Mouse (Mus musculus) left cerebral cortex, adult 18-20 months (tissue): Measurements from ENCODE around the gene Pde4d. TPM values are rescaled to one million over a fixed set of nuclear protein-coding genes. Genes with fewer than 3 reads are reported as not detected.

ENCODE experiments used
- DNase-seq, 2 experiments: peaks; one replicate each; pipeline ENCODE4 v3.0.0; 2021 to 2022; ENCODE audit warnings: low spot score in 2 of 2, mixed read lengths in 1 of 2
- total RNA-seq, 2 experiments: library from RNA; stranded (reverse); gene quantifications; 2 replicates each; pipeline ENCODE4 v1.2.3; 2021

Pde4d gene
- total RNA-seq, 2 experiments from 2014 or later = 107 to 109 TPM

DNA sequence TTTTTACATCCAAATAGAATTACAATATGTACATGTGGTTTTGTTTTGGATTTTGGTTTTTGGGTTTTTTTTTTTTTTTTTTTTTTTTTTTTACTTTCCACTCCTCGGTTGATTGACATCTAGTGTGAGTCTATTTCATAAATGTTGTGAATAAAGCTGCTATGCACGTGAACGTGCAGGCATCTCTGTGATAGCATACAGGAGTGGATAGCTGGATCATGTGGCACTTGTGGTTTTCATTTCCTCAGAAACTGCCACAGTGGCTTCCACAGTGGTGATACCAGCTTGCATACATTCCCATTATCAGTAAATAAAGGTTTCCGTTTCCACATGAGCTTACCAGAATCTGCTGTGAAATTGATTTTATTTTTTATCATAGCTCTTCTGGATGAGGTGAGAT is 506.3 kb downstream of the Pde4d start:
- no peak for DNase-seq

DNA sequence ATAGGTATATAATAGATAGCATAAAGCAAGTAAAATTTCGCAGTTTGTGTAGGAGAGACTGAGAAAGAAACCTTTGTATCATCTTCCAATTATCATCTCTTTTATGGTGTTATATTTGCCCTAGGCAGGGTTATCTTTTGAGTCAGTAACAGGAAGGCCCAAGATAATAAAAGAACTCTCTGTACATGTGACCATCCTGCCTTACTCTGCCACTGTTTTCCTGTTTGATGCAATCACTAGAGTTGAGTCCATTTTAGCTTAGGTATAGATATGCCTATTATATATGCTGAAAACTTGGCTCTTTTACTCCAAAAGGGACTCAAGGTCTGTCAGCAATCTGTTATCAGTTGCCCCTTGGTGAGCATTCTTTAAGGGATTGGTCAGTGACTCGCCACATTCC is 514.3 kb downstream of the Pde4d start:
- no peak for DNase-seq

DNA sequence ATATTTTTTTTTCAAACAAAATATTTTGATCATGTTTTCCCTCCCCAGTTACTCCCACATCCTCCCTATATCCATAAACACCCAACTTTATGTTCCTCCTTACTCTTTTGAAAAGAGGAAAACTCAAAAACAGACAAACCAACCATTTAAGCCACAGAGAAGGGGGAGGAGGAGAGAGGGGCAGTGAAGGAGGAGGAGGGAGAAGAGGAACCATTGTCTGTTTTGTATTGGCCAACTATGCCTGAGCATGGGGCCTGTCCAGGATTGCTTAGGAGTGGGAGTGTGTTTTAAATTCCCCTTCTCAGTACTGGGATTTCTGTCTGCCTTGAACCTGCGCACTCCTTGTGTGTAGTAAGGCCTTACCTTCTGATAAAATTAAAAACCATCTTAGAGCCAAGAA is 531.4 kb downstream of the Pde4d start:
- DNase-seq = no peak

DNA sequence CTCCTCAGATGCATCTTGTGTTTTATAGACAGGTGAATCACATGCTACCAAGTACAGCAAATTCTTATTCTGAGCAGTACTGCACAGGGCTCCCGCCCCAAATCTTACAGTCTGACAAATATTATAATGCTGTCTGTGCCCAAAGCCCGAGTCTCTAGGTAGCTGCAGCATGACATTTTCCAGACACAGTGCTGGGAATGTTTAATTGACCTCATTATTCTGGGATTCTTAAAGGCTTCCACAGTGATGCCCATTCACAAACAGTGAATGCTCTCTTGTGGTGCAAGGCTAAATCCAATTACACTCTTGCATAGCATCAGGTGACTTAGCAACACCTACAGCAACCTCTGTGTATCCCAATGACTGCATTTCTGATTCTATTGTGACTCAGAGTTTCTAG is 549.0 kb downstream of the Pde4d start:
- no peak for DNase-seq

DNA sequence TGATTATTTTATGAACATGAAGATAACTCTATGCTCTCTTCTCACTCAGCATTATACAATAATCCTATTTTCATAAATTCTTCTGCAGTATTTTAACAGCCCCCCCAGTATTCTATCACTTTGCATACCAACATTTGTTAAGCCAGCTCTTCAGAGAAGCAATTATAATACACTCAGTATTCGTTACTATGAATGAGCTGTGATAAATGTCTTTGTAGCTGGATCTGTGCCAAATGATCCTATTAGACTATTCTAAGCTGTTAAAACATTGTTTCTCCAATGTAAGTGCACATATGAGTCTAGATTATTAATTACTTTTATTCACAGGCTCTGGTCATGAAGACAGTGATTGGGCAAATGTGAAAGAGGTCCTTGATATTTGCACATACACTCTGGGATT is 575.0 kb downstream of the Pde4d start:
- DNase-seq = no peak

DNA sequence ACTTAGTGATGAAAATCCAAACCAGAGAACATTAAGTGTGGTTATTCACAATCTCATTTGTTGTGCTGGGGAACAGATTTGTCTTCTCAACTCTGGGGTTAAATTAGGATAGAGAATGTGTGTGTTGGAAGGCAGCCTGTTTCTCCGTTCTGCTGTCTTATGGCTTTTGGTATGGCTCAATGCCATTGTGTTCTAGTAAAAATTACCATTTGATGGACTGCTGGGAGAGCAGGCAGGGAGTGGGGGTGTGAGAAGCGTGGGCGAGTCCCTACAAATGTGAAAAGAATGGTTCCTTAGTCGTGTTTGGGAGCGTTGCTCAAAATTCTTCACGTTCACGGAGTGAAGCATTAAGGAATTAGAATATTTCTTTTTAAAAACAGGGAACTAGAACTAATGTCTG is 597.4 kb downstream of the Pde4d start:
- peak; percentile 38 to 63 for DNase-seq

DNA sequence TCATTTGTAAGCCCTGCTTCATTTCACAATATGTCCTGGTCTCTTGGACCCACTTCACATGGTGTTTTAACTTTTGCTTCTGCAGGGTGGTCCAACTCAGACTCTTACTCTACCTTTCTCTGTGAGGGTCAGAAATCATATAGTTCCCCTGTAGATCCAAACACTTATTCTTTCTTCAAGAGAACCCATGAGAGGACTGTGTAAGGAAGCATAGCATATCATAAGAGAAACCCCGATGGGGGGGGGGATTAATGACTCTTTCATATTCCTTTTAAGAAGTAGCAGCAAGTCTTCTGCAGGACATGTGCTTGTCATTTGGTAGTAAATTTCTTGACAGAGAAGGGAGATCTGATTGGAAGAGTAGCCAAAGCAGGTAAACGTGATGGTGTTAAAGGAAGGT is 603.1 kb downstream of the Pde4d start:
- DNase-seq = no peak

DNA sequence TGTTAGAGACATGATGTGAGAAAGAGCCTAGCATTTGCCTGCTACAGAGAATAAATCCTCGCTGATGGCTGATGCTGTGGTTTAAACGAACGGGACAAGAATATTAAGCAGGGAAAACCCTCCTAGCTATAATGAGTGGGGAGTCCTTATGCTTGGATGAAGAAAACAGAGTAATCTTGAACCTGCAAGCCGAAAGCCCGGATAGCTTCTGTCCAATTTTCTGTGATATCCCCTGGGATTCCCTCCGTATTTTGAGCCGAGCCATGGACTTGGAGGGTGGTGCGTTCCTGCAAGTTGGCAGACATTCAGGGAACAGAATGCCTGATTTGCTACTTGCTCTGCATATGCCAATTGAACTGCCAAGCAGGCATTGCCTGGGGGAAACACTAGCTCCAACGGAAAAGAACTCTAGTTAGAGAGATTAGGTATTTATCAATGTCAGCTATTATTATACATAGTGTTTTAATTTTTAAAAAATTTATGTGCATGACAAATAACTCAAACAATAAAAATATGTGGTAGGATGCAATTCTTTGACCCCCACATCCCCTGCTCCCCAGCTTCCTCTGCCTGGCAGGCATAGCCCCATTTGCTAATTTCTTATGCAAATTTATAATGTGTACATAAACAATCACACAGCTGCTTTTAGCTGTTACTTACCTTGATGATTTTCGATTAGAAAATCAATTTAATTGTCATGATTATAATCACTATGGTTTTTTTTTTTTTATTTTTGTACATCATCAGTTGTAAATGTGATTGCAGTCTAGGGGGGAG is 603.7 kb downstream of the Pde4d start:
- peak; percentile 43 to 46 for DNase-seq

DNA sequence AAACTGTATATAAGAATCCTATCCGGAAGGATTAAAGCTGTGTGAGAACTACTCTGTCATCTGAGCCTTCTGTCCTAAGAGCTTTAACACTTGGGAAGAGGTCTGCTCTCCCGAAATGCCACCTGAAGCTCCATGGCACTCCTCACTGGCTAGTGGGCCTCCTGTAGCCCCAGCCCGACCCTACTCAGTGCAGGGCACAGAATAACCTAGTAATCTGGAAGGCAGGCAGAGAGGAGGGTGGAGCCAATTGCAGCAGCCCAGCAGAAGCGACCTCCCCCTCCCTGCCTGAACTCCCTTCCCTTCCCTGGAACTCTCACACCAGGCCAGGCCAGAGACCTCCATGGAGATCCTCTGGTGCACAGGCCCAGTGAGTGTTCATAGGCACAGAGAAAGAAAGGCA is 608.3 kb downstream of the Pde4d start:
- DNase-seq = no peak

DNA sequence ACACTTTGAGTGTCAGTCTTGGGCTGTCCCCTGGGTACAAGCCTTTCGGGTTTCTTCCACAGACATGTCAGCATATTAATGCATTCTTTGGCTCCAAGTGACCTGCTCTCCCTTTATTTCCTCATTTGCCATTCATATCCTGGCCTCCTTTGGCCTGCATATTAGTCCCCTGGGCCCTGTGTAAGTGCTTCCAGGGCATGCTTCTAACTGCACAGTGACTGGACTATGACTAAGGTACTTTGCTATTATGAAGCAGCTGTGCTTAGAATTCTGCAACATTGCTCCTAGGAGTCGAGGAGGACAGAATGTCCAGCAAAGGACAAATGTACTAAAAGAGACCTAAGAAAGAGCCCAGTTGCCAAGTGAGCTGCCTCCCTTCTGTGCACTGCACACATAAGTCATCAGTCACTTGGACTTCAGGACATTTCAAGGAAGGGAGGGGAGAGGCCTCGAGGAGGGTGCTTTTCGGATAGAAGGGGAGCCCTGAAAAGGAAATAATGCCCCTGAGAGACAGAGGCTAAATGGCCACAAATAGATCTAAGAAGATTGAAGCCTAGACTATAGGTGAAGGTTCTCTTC is 616.9 kb downstream of the Pde4d start:
- DNase-seq = no peak

DNA sequence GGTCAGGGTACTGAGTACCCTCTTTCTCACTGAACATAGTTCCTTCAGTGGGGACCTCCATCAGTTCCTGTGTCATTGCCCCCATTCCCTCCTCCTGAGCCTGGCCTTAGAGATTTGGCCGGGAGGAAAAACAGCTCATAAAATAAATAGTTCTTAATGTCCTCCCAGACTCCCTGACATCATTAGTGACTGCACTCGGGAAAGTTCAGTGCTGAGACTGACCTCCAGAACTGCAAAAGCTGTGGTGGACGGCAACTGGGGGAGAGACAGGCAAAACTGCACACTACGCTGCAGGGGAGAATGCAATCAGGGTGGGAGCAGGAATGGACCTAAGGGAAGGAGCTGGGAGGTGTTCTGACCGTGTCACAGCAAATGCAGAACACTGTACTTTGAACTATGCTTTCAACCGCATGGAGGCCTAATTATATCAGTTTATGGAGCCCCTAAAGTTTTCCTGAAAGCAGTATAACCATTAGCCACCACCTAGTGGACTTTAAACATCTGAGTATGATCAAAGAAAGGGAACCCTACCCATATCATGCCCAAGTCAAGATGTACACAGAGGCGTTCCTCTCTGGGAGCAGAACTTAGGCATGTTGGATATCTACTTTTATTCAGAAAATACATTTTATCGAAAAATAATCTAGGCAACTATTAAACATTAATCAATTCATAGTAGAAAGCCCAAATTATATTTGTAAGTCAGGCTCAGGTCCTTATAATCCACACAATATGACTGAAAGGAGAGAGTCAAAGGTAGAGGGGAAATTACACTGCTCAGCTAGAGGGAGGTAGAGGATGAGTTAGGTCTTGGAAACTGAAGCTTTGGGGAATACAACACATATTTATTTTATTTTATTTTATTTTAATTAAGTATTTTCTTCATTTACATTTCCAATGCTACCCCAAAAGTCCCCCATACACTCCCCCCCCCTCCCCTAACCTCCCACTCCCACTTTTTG is 618.8 kb downstream of the Pde4d start:
- no peak for DNase-seq

DNA sequence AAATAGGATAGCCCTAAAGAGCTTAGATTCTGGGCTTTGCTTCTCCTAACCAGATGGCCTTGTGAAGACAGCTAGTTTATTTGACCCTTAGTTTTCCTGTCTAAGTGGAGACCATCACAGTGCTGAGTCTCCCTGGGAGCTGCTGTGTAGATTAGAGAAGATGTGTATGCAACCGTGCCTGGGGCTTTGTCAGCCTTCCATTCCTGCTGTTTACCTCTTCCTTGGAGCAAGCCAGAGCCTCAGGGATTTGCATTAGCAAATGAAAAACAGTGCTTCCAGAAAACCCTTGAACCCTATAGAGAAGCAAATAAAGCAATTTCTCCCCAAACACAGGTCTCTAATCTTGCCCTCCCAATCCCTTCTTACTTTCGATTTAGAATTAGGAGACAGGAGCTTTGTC is 623.6 kb downstream of the Pde4d start:
- no peak for DNase-seq

DNA sequence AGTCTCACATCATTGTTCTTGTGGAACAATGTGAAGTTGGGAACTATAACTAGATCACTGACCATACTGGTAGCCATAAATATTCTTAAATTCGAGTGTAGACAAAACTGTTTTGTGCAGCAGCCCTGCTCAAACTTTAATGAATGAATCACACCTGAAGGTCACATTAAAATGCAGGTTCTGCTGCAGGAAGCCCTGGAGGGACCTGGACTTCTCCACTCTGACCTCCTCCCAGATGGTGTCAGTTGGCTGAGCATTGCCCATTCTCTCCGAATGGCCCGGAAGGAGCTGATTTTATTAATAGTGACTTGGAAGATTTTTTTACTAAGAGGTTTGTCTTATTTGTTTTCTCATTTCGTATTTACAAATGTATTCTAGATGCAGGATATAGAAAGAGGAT is 624.3 kb downstream of the Pde4d start:
- no peak for DNase-seq

DNA sequence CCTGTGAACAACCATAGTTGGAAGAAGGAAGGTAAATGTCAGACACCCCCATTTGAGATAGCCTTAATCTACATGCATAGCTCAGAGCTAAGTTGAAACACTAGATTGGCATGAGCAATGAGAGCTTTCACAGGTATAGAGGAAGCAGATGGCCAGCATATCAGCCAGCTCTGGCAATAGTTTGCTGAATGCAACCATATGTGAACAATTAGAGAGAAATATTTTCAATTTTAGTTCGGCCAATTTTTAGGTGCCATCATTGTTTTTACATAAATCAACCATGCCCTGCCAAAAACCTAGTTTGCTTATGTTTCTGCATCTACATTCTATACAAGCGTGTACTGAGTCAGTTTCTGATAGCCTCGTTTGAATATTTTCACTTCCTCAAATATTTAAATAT is 642.9 kb downstream of the Pde4d start:
- no peak for DNase-seq

DNA sequence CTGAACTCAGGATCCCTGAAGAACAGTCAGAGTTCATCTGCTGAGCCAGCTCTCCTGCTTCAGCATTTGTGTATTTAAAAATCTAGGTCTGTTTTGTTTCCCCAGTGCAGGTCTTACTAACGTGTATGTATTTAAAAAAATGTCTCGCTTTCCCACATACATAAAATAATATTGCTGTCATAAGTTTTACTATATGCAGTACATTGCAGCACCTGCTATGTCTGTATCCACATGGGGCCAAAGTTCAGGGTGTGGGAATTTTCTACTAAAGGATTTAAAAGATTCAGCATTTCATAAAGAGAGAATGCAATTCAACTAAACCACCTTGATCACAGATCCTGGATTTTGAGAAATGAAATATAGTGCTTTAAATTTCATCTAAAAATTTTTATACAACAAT is 646.9 kb downstream of the Pde4d start:
- no peak for DNase-seq

DNA sequence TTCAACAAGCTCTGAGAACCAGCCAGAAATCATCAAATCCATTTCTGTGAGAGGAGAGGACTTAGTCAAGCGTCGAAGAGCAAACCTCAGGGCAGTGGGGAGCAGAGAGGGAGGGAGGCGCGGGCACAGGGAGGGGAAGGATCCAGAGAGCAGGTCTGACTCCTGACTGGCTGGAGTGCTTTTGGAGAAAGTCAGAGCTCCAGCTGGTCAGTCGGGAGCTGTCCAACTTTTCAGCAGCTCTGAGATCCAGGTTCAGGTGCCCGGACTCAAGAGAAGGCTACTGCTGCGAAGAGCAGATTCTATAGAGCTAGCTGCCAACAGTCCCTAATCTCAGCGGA is 666.2 kb downstream of the Pde4d start:
- peak in 1 of 2 experiments; percentile 20 for DNase-seq

DNA sequence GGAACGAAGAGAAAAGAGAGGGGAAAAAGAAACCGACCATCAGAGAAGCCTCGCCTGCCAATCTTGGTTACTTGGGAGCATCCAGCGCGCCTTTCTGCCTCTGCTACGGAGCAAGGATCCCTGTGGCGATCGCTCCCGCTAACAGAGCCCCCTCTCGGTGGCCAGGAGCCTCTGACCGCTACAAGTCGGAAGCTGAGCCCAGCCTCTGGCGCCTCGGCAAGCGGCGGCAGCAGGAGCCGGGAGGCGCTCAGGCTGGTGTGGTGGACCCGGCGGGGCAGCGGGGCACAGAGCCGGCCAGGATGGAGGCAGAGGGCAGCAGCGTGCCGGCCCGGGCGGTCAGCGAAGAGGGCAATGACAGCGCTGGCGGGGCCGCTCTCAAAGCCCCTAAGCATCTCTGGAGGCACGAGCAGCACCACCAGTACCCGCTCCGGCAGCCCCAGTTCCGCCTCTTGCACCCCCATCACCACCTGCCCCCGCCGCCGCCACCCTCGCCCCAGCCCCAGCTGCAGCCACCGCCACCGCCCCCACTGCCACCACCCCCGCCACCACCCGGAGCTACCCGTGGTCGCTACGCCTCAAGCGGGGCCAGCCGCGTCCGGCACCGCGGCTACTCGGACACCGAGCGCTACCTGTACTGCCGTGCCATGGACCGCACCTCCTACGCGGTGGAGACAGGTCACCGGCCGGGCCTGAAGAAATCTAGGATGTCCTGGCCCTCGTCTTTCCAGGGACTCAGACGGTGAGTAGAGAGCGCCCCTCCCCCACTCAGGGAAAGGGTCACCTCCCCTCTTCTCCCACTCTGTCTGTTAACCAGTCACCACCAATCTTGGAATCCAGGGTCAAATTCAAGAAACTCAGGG is 666.8 kb downstream of the Pde4d start:
- peak; percentile 52 to 65 for DNase-seq

DNA sequence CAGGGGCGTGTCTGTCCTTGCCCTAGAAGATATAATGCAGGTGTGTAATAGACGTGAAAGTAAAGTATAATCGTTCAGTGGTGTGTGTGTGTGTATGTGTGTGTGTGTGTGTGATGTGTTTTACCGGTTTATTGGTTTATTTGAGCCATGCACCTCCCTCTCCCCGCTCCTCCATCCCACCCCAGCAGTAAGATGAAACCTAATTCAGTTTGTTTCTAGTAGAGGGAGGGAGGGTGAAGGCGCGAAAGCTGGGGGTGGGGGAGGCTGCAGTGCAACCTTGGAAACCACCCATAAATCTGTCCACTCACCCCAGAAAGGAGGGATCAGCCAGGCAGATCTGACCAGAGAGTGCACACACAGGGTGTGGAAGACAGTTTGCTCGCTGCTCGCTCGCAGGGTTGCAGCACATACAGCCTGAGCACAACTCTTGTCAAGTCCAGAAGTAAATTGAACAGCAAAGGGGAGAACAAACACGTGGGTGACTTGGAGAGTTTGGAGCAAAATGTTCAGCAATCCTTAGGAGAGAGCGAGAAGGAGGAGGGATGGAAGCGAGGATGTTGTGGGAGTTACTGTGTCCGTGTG is 667.6 kb downstream of the Pde4d start:
- DNase-seq = peak; percentile 33 to 53

DNA sequence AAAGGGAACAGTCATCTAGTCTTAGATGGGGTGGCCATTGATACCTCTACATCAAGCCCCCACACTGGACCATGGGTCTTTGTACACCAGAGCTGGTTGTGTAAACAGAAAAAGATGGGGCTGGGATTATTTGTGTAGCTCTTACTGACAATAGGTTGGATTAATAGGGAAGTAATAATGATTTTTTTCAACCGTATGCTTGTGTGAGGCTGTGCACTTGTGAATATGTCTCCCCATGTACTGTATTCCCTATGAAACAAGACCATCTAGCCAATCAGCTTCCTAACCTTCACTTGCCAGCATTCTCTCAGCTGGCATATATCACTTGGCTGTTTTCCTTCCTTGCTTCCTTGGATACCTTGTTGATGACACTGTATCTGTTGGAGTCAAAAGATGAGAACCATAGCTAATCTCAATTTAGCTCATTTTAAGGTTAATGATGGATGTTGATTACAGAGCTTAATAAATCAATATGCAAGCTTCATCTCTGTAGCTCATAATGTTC is 668.6 kb downstream of the Pde4d start:
- DNase-seq = no peak

DNA sequence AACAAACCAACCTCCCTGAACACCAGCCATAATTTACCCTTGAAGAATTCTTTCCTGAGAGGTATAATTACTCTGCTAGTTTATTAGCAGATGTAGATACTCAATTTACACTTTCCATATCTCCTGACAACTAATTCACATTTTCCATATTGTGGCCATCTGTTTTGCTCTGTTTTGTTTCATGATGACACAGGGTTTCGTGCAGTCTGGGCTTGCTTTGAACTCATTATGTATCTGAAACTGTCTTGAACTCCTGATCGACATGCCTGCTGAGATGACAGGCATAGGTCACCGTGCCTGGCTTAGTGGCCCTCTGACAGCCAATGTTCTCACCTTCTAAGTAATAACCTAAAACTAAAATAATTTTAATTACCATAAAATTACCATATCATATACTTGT is 672.1 kb downstream of the Pde4d start:
- DNase-seq = no peak

DNA sequence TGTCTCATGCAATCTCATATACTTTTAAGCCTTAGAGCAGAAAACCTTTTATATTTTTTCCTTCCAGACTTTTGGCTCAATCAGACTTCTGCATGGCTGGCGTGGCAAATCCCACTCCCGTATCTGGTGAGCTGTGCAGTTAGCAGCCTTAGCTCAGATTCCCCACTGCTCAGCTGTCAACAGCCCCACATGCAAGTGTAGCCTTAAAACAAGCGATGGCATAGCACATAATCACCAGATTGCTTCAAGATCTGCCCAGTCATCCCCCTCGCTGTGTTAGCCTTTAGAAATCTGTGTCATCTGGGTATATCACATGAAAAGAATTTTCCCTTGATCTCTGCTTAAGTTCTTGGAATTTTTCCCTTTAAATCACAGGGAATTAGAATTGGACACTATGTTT is 686.7 kb downstream of the Pde4d start:
- DNase-seq = no peak
